Mouse (Mus musculus) G1E (cell line): ENCODE data around the gene Lama4. TPM values are rescaled to one million over a fixed set of nuclear protein-coding genes. Genes with fewer than 3 reads are reported as not detected.

ENCODE experiments used
- ATAC-seq: 2 replicates; pipeline ENCODE4 v1.8.0; 2016; ENCODE audit warnings: mild to moderate bottlenecking; ENCODE audit not compliant: insufficient number of reproducible peaks, poor library complexity, low FRiP score, severe bottlenecking; ENCODE audit errors: extremely low read depth
- DNase-seq: peaks from one replicate; pipeline ENCODE4 v3.0.0; 2012; ENCODE audit warnings: low spot score
- H3K27me3 ChIP-seq: 2 replicates; pipeline ENCODE4 v1.6.1; 2012; ENCODE audit warnings: mild to moderate bottlenecking, low read length, inconsistent platforms; ENCODE audit not compliant: insufficient read depth
- H3K36me3 ChIP-seq: replicated peaks from 2 replicates; pipeline ENCODE3; 2012; ENCODE audit warnings: mild to moderate bottlenecking, inconsistent platforms
- H3K4me1 ChIP-seq: 2 replicates; pipeline ENCODE4 v1.6.1; 2012; ENCODE audit warnings: low read depth, low read length, inconsistent platforms, mixed read lengths; ENCODE audit not compliant: insufficient read depth
- H3K4me3 ChIP-seq: 2 replicates; pipeline ENCODE4 v1.5.1; 2012; ENCODE audit warnings: low read depth, mild to moderate bottlenecking, inconsistent platforms, low read length, moderate library complexity, mixed read lengths
- H3K9me3 ChIP-seq: replicated peaks from 2 replicates; pipeline ENCODE4 v1.6.1; 2012; ENCODE audit warnings: inconsistent platforms
- CTCF ChIP-seq: IDR thresholded peaks from 2 replicates; pipeline ENCODE4 v1.5.1; 2012; ENCODE audit warnings: low read depth, low read length, inconsistent platforms, mixed read lengths
- GATA1 ChIP-seq: IDR thresholded peaks from 2 replicates; pipeline ENCODE4 v1.6.1; 2012; ENCODE audit warnings: borderline replicate concordance, low read length, inconsistent platforms, mixed read lengths
- GATA2 ChIP-seq: IDR thresholded peaks from 2 replicates; pipeline ENCODE4 v1.6.1; 2012; ENCODE audit warnings: low read depth, low read length, inconsistent platforms, borderline replicate concordance
- POLR2AphosphoS5 ChIP-seq: IDR thresholded peaks from 2 replicates; pipeline ENCODE4 v1.6.1; 2012; ENCODE audit warnings: low read depth, low read length, inconsistent platforms; ENCODE audit not compliant: insufficient replicate concordance
- TAL1 ChIP-seq: conservative IDR thresholded peaks from 2 replicates; pipeline ENCODE4 v1.6.1; 2012; ENCODE audit warnings: low read depth, low read length, inconsistent platforms, mixed read lengths
- polyA plus RNA-seq: library from polyadenylated mRNA; stranded (reverse); fragments of >175 nt; gene quantifications from 2 replicates; pipeline ENCODE4 v1.2.3, GENCODE M21; 2012
- total RNA-seq, 2 experiments: library from RNA; stranded (forward) in 1 of 2; stranded (reverse) in 1 of 2; fragments of 200-1000 nt in 1 of 2; fragments of >200 nt in 1 of 2; fragmentation: Nextera tagmentation in 1 of 2; gene quantifications; 2 replicates each; pipeline ENCODE4 v1.2.3; 2014 to 2017

The Lama4 gene
- total and polyA plus RNA-seq, 3 experiments: 0.38 TPM; not detected in 2

GRCm38 (mm10) chr10:38965857-38966256 is 542 bp downstream of the Lama4 start:
- Histone ChIP-seq H3K4me3 (no peak overlapping the region), H3K36me3 (no peaks in the 10 kb centered on the region), H3K4me1 (no peaks in the 10 kb centered on the region), H3K27me3 (no peaks in the 10 kb centered on the region), H3K9me3 (no peaks in the 10 kb centered on the region)
- no peak for TF ChIP-seq TAL1
- no peak for TF ChIP-seq GATA2
- no peak for TF ChIP-seq CTCF
- TF ChIP-seq POLR2AphosphoS5: no peak
- ATAC-seq: no peak
- no peak for DNase-seq

- H3K9me3 ChIP-seq: no peaks in the 10 kb centered on the region
- H3K27me3 ChIP-seq: no peaks in the 10 kb centered on the region
- H3K4me1 ChIP-seq: no peaks in the 10 kb centered on the region
- H3K36me3 ChIP-seq: no peaks in the 10 kb centered on the region
- H3K4me3 ChIP-seq: no peak overlapping the region
- DNase-seq (no peak), ATAC-seq (no peak)
- TF ChIP-seq POLR2AphosphoS5 (no peak), GATA1 (no peak), GATA2 (no peak), CTCF (no peak), TAL1 (no peak)
Observed at GRCm38 (mm10) chr10:38966646-38967045, 1.3 kb downstream of the Lama4 start.

DNA sequence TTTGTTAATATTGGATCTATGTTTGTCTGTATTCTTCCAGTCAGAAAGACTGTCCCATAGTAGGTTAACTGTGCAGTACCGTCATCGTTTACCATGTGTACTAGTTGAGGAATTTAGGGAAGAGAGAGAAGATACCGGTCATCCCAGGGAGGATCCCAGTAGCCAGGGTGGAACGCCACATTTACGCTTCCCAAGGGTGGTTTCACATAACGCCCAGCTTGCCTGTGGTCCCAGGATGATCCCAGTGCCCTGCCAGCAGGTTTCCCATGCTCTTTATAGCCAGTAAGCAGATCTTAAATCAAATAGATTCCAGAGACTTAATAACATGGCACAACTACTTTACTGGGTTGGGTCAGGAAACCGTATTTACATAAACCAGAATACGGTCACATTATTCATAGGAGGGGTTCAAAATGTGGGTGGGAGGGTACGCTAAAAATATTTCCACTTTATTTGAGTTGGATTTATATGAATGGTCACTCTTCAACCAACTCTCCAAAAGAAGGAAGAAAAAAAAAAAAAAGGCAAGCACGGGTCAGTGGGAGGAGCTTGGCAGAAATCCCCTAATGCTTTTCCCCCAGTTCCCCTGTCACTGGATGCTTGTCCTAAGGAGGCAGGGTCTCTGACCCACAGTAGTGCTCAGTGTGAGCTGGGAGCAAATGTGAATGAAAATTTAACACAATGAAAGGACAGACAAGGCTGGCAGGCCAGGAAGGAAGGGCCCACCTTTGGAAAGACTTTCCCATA is 3.2 kb downstream of the Lama4 start:
- no peak overlapping the region for H3K4me3 ChIP-seq
- ATAC-seq: no peak
- TF ChIP-seq TAL1 (no peak), GATA2 (no peak)
- H3K9me3 ChIP-seq: no peaks in the 10 kb centered on the region
- H3K36me3 ChIP-seq: no peaks in the 10 kb centered on the region
- DNase-seq: no peak
- no peaks in the 10 kb centered on the region for H3K27me3 ChIP-seq
- no peaks in the 10 kb centered on the region for H3K4me1 ChIP-seq

- no peaks in the 10 kb centered on the region for H3K27me3 ChIP-seq
- H3K36me3 ChIP-seq: no peaks in the 10 kb centered on the region
- H3K4me1 ChIP-seq: no peaks in the 10 kb centered on the region
- ATAC-seq (no peak), DNase-seq (no peak)
- TF ChIP-seq GATA1 (no peak), TAL1 (no peak), GATA2 (no peak), CTCF (no peak), POLR2AphosphoS5 (no peak)
- no peaks in the 10 kb centered on the region for H3K9me3 ChIP-seq
- no peak overlapping the region for H3K4me3 ChIP-seq
Observed at GRCm38 (mm10) chr10:38969543-38969942, 4.2 kb downstream of the Lama4 start.

DNA sequence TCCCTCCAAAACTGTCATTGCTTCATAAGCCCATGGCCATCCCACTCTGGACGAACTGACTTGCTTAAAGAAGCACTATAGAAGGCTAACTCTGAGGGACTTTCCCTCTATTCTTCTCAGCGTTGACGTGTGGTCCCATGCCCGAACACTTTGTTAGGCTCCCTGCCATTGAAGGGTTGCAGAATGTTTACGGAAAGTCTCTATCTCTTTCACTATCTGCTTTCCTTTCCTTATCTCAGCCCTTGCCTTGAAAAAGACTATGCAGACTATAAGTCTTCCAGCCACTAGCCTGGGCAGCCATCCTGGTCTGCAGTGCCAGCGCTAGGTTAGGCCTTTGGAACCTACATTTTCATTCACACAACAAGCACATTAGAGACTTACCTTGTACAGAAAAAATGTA is 4.7 kb downstream of the Lama4 start:
- DNase-seq (no peak), ATAC-seq (no peak)
- Histone ChIP-seq H3K27me3 (no peaks in the 10 kb centered on the region), H3K4me1 (no peaks in the 10 kb centered on the region), H3K36me3 (no peaks in the 10 kb centered on the region), H3K4me3 (no peak overlapping the region), H3K9me3 (no peaks in the 10 kb centered on the region)
- TF ChIP-seq TAL1 (no peak), POLR2AphosphoS5 (no peak)

DNA sequence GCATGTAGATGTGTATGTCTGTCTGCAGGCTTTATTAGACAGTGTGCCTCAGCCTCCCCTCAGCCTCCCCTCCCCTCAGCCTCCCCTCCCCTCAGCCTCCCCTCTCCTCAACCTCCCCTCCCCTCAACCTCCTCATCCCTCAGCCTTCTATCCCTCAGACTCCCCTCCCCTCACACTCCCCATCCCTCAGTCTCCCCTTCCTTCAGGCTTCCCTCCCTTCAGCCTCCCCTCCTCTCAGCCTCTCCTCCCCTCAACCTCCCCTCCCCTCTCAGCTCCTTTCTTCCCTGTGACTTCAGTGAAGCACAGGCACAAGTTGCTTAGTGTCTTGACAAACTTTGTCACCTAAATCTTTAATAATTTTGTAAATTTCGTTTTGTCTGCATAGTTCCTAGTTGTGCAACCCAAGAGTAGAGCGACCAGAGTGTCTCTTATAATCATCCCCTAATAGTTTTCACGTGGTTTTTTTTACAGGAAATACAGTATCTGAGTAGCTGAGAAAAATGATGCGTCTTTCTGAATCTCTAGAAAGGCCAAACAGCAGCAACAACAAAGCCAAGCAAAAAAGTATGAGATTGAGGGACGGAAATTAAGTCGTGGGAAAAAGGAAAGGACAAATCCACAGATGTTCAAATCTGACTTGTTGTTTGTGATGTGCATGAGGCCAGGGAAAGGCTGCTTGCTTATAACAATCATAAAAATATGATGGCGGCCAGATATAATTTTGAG is 7.1 kb downstream of the Lama4 start:
- ATAC-seq: no peak
- DNase-seq: no peak
- Histone ChIP-seq H3K27me3 (no peaks in the 10 kb centered on the region), H3K9me3 (no peaks in the 10 kb centered on the region), H3K36me3 (no peaks in the 10 kb centered on the region), H3K4me1 (no peaks in the 10 kb centered on the region), H3K4me3 (no peak overlapping the region)
- TF ChIP-seq GATA1 (no peak), POLR2AphosphoS5 (no peak), GATA2 (no peak), CTCF (no peak), TAL1 (no peak)
